Mouse (Mus musculus) heart, embryonic 13.5 days (tissue): ENCODE data around the gene Faf1. TPM values are rescaled to one million over a fixed set of nuclear protein-coding genes. Genes with fewer than 3 reads are reported as not detected.

ENCODE experiments used
- ATAC-seq: fragments of 200-750 bp; cut with Nextera tagmentation; 2 replicates; pipeline ENCODE4 v1.8.0; 2017; ENCODE audit warnings: moderate TSS enrichment; ENCODE audit not compliant: insufficient number of reproducible peaks, low FRiP score, low TSS enrichment; ENCODE audit errors: extremely low read depth
- H3K27ac ChIP-seq: fragments of 300-500 bp; sonication (generic); replicated peaks from 2 replicates; pipeline ENCODE4 v1.5.1; 2015; ENCODE audit warnings: moderate library complexity, mild to moderate bottlenecking, inconsistent platforms
- H3K27me3 ChIP-seq: fragments of 300-500 bp; sonication (generic); replicated peaks from 2 replicates; pipeline ENCODE4 v1.6.1; 2015; ENCODE audit warnings: mild to moderate bottlenecking, inconsistent platforms
- H3K36me3 ChIP-seq: fragments of 300-500 bp; sonication (generic); 2 replicates; pipeline ENCODE4 v1.6.1; 2015; ENCODE audit warnings: mild to moderate bottlenecking, inconsistent platforms
- H3K4me1 ChIP-seq: fragments of 300-500 bp; sonication (generic); 2 replicates; pipeline ENCODE4 v1.6.1; 2015; ENCODE audit warnings: inconsistent platforms
- H3K4me2 ChIP-seq: fragments of 300-500 bp; sonication (generic); 2 replicates; pipeline ENCODE4 v1.6.1; 2015; ENCODE audit warnings: inconsistent platforms, mild to moderate bottlenecking, moderate library complexity
- H3K4me3 ChIP-seq: fragments of 300-500 bp; sonication (generic); 2 replicates; pipeline ENCODE4 v1.5.1; 2015; ENCODE audit warnings: moderate library complexity, mild to moderate bottlenecking, inconsistent platforms
- H3K9ac ChIP-seq: fragments of 300-500 bp; sonication (generic); 2 replicates; pipeline ENCODE4 v1.6.1; 2015; ENCODE audit warnings: inconsistent platforms, mild to moderate bottlenecking, moderate library complexity
- H3K9me3 ChIP-seq: fragments of 300-500 bp; sonication (generic); 2 replicates; pipeline ENCODE4 v1.6.1; 2016; ENCODE audit warnings: inconsistent platforms
- WGBS: fragments of 180-500 bp; shearing (Covaris S2); methylation state at CpG from one replicate; pipeline ENCODE4 v1.1.7; 2015; ENCODE audit warnings: mixed read lengths; 5-methylcytosine and 5-hydroxymethylcytosine counted together
- polyA plus RNA-seq: library from polyadenylated mRNA; unstranded; fragments of >200 nt; fragmentation: Nextera tagmentation; extraction: Ambion mirVana; gene quantifications from 2 replicates; pipeline ENCODE4 v1.2.1, GENCODE M21; 2015

Faf1 gene
- polyA plus RNA-seq, 1 experiment from 2014 or later = 18.3 TPM

- WGBS = 11% methylated on average over 5 of the region's 5 CpGs
Measured at GRCm38 (mm10) chr4:109988411-109988810, 312.0 kb downstream of the Faf1 start.

GRCm38 (mm10) chr4:109989213-109989612, 312.8 kb downstream of the Faf1 start:
- no peak for ATAC-seq
- WGBS = 29% methylated on average over 6 of the region's 6 CpGs
- H3K4me2 ChIP-seq = no peak overlapping the region
- H3K9ac ChIP-seq = no peak overlapping the region
- 0 out of 2 replicates have a peak, but pooled peaks cover 4% of the 10 kb centered on the region for H3K4me1 ChIP-seq
- H3K9me3 ChIP-seq = no peaks in the 10 kb centered on the region
- no peak overlapping the region for H3K27ac ChIP-seq
- peaks cover 95% of the 10 kb centered on the region for H3K27me3 ChIP-seq
- no peaks in the 10 kb centered on the region for H3K36me3 ChIP-seq
- H3K4me3 ChIP-seq = no peak overlapping the region

More at GRCm38 (mm10) chr4:109988411-109988810, 312.0 kb downstream of the Faf1 start:
- ATAC-seq = no peak
- Histone ChIP-seq H3K4me3 (no peak overlapping the region), H3K4me1 (peaks cover 12% of the 10 kb centered on the region), H3K9me3 (no peaks in the 10 kb centered on the region), H3K4me2 (no peak overlapping the region), H3K27ac (no peak overlapping the region), H3K27me3 (peaks cover 95% of the 10 kb centered on the region), H3K36me3 (no peaks in the 10 kb centered on the region), H3K9ac (no peak overlapping the region)

- Histone ChIP-seq H3K27me3 (no peaks in the 10 kb centered on the region), H3K4me2 (no peak overlapping the region), H3K36me3 (no peaks in the 10 kb centered on the region), H3K27ac (no peak overlapping the region), H3K9me3 (peaks cover 3% of the 10 kb centered on the region; the same call in 1 of the 2 replicates), H3K9ac (no peak overlapping the region), H3K4me1 (no peaks in the 10 kb centered on the region), H3K4me3 (no peak overlapping the region)
- no peak for ATAC-seq
- WGBS = 88% methylated on average over 1 of the region's 1 CpGs
Measured at GRCm38 (mm10) chr4:110006044-110006443, 329.7 kb downstream of the Faf1 start.

Other genes starting within 250 kb of the Faf1 start
- 42.6 and 45.0 TPM in 2 replicates for gene Rnf11, start 191.9 kb upstream of the Faf1 start, polyA plus RNA-seq
- not detected in 2 replicates for gene 4930522H14Rik, start 145.3 kb upstream of the Faf1 start, polyA plus RNA-seq
- gene Cdkn2c, start 9.4 kb upstream of the Faf1 start, polyA plus RNA-seq = 9.9 and 10.0 TPM in 2 replicates